Mouse (Mus musculus) brain, embryonic 14.5 days (tissue): Measurements from ENCODE around the gene Tmem177.

Experiments
- CTCF ChIP-seq: fragments of 200-500 bp; IDR thresholded peaks from 2 replicates; pipeline ENCODE4 v1.5.1; 2012; ENCODE audit warnings: inconsistent platforms, mild to moderate bottlenecking, moderate library complexity, borderline replicate concordance; ENCODE audit not compliant: insufficient read depth, insufficient read length; ENCODE audit errors: extremely low read depth
- POLR2A ChIP-seq: fragments of 200-500 bp; IDR thresholded peaks from 2 replicates; pipeline ENCODE4 v1.6.1; 2012; ENCODE audit warnings: mild to moderate bottlenecking, inconsistent platforms, borderline replicate concordance; ENCODE audit not compliant: poor library complexity, insufficient read depth, insufficient read length, severe bottlenecking; ENCODE audit errors: extremely low read depth

GRCm38 (mm10) chr1:119891149-119891548 is 21.9 kb downstream of the Tmem177 start:
- TF ChIP-seq POLR2A (no peak), CTCF (no peak)
